Mouse (Mus musculus) small intestine, adult 2 months (tissue): ENCODE measurements around the gene Glt1d1.

Experiments used
- CTCF ChIP-seq: fragments of 200-500 bp; IDR thresholded peaks from 2 replicates; pipeline ENCODE4 v1.5.1; 2012; ENCODE audit warnings: low read depth, mild to moderate bottlenecking, control low read depth, inconsistent platforms, low read length, moderate library complexity, mixed read lengths; ENCODE audit not compliant: insufficient replicate concordance, insufficient read length; ENCODE audit errors: extremely low read depth
- POLR2A ChIP-seq: fragments of 200-500 bp; IDR thresholded peaks from 2 replicates; pipeline ENCODE4 v1.6.1; 2012; ENCODE audit warnings: low read depth, mild to moderate bottlenecking, control low read depth, inconsistent platforms, low read length, moderate library complexity

DNA sequence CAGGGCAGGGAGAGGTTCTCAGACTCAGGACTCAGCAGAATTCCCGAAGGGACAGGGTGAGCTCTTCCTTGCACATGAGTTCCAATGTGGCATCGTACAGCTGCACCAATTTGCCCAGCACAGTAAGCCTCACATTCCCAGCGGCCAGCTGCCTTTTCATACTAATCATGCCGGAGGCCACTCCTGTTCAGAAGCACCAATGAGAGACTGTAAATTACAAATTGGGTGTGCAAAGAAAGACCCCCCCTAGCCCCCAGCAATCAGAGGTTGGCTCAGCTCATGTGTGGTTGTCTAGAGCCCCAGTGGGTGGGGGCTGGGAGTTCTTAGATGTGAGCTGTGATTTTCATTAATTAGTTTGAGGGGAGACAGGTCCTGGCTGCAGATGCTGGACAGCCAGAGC lies 123.5 kb downstream of the Glt1d1 start:
- TF ChIP-seq CTCF (no peak), POLR2A (no peak)
